Mouse (Mus musculus): ENCODE measurements around the gene Copz1. TPM values are rescaled to one million over a fixed set of nuclear protein-coding genes. Genes with fewer than 3 reads are reported as not detected.

Gene Copz1
- polyA plus RNA-seq, 1 experiment from 2014 or later: 334 TPM

DNA sequence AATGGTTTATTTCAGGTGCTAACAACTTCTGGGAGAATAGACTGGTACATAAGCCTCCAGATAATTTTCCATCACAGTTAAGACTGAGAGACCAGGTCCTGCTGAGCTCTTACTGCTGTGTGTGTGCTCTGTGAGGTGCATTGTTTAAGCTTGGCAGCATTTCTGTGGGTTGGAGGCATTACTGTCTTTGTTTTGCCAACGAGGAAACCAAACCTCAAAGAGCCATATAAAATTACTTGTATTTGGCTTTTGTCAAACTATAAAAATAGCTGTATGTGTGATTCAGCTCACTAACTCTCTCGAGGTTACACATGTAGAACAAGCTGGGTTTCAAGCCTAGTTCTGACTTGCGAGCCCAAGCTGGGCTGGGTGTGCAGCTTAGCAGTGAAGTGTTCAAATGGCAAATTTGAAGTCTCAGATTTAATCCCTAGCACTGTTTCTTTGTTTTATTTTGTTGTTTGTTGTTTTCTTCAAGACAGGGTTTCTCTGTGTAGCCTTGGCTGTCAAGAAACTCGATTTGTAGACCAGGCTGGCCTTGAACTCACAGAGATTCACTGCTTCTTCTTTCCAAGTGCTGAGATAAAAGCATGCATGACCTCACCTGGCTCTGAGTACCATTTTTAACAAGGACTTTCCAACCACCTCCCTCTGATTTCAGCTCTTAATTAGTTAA lies 20.3 kb downstream of the Copz1 start:
- Histone ChIP-seq H3K9ac (ENCODE audit: low read length) (no peak overlapping the region), H3K4me3 (ENCODE audit: low read depth, low read length) (no peak overlapping the region), H3K36me3 (ENCODE audit: control insufficient read depth, insufficient read depth, low read length) (peaks cover 13% of the 10 kb centered on the region; the same call in 1 of the 2 replicates), H3K4me1 (ENCODE audit: control insufficient read depth, insufficient read depth, low read length) (peaks cover 59% of the 10 kb centered on the region), H3K27me3 (ENCODE audit: control insufficient read depth, insufficient read depth, low read length) (no peaks in the 10 kb centered on the region), H3K9me3 (ENCODE audit: control insufficient read depth, low read length) (no peaks in the 10 kb centered on the region), H3K27ac (replicated peaks; ENCODE audit: low read depth, low read length) (no peak overlapping the region), H3K4me2 (ENCODE audit: low read depth, severe bottlenecking) (no peak overlapping the region)
- ATAC-seq (ENCODE audit: insufficient number of reproducible peaks, low FRiP score, low TSS enrichment, low read depth) (no peak), DNase-seq (ENCODE audit: low spot score) (no peak)
- 92% methylated on average over 4 of the region's 4 CpGs for WGBS

DNA sequence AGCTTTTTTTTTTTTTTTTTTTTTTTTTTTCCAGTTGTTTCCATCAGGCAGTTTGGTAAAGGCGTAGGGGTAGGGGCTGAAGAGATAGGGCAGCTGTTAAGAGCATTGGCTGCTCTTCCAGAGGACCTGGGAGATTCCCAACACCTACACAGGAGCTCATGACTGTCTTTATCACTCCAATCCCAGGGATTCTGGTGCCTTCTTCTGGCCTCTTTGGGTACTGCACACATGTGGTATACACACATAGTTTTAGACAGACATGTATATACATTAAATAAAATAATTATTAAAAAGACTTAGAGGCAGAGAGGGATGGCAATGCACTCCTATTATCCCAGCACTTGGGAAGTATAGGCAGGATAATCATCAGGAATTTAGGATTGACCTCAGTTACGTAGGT lies 20.9 kb downstream of the Copz1 start:
- WGBS: 97% methylated on average over 2 of the region's 2 CpGs
- Histone ChIP-seq H3K4me3 (ENCODE audit: low read depth, low read length) (no peak overlapping the region), H3K9ac (ENCODE audit: low read length) (no peak overlapping the region), H3K27me3 (ENCODE audit: control insufficient read depth, insufficient read depth, low read length) (no peaks in the 10 kb centered on the region), H3K27ac (replicated peaks; ENCODE audit: low read depth, low read length) (no peak overlapping the region), H3K9me3 (ENCODE audit: control insufficient read depth, low read length) (no peaks in the 10 kb centered on the region), H3K4me2 (ENCODE audit: low read depth, severe bottlenecking) (no peak overlapping the region), H3K4me1 (ENCODE audit: control insufficient read depth, insufficient read depth, low read length) (peaks cover 60% of the 10 kb centered on the region), H3K36me3 (ENCODE audit: control insufficient read depth, insufficient read depth, low read length) (peaks cover 13% of the 10 kb centered on the region; the same call in 1 of the 2 replicates)
- ATAC-seq (ENCODE audit: insufficient number of reproducible peaks, low FRiP score, low TSS enrichment, low read depth) (no peak), DNase-seq (ENCODE audit: low spot score) (no peak)

GRCm38 (mm10) chr15:103294649-103295048 lies 22.1 kb downstream of the Copz1 start:
- H3K9ac ChIP-seq (ENCODE audit: low read length): no peak overlapping the region
- H3K27ac ChIP-seq (replicated peaks; ENCODE audit: low read depth, low read length): peak overlapping the region; percentile 23; the same call in 1 of the 2 replicates
- H3K4me1 ChIP-seq (ENCODE audit: control insufficient read depth, insufficient read depth, low read length): peaks cover 60% of the 10 kb centered on the region
- no peak overlapping the region for H3K4me3 ChIP-seq (ENCODE audit: low read depth, low read length)
- ATAC-seq (ENCODE audit: insufficient number of reproducible peaks, low FRiP score, low TSS enrichment, low read depth) (no peak), DNase-seq (ENCODE audit: low spot score) (no peak)
- no peaks in the 10 kb centered on the region for H3K27me3 ChIP-seq (ENCODE audit: control insufficient read depth, insufficient read depth, low read length)
- peaks cover 13% of the 10 kb centered on the region; the same call in 1 of the 2 replicates for H3K36me3 ChIP-seq (ENCODE audit: control insufficient read depth, insufficient read depth, low read length)
- 46% methylated on average over 2 of the region's 2 CpGs for WGBS
- no peaks in the 10 kb centered on the region for H3K9me3 ChIP-seq (ENCODE audit: control insufficient read depth, low read length)
- no peak overlapping the region for H3K4me2 ChIP-seq (ENCODE audit: low read depth, severe bottlenecking)

GRCm38 (mm10) chr15:103295851-103296250 lies 23.3 kb downstream of the Copz1 start:
- peaks cover 11% of the 10 kb centered on the region; the same call in 1 of the 2 replicates for H3K36me3 ChIP-seq (ENCODE audit: control insufficient read depth, insufficient read depth, low read length)
- no peak overlapping the region for H3K4me2 ChIP-seq (ENCODE audit: low read depth, severe bottlenecking)
- peak; percentile 82 for DNase-seq (ENCODE audit: low spot score)
- no peaks in the 10 kb centered on the region for H3K9me3 ChIP-seq (ENCODE audit: control insufficient read depth, low read length)
- under 1% methylated on average over 5 of the region's 5 CpGs for WGBS
- peaks cover 65% of the 10 kb centered on the region for H3K4me1 ChIP-seq (ENCODE audit: control insufficient read depth, insufficient read depth, low read length)
- peak overlapping the region; percentile 94 for H3K27ac ChIP-seq (replicated peaks; ENCODE audit: low read depth, low read length)
- no peak overlapping the region for H3K4me3 ChIP-seq (ENCODE audit: low read depth, low read length)
- peak; percentile 84 for ATAC-seq (ENCODE audit: insufficient number of reproducible peaks, low FRiP score, low TSS enrichment, low read depth)
- peak overlapping the region; percentile 51; the same call in 1 of the 2 replicates for H3K9ac ChIP-seq (ENCODE audit: low read length)
- H3K27me3 ChIP-seq (ENCODE audit: control insufficient read depth, insufficient read depth, low read length): no peaks in the 10 kb centered on the region

DNA sequence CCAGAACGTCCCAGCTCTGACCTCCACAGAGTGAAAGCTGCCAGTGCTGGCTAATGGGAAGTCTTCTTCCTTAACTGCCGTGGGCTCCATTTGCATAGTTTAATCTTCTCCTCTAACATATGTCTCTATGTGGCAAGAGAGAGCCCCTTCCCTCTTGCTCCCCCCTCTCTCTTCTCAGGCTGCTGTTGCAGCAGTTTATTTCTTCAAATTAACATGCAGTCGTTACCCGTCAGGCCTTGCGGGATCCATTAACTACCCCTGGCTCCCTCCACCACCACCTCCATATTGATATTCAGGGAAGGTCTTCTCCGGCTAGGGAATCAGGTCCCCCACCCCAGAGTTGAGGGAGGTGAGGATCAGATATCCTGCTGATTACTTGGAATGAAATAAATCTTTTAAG lies 24.8 kb downstream of the Copz1 start:
- peaks cover 5% of the 10 kb centered on the region; the same call in 1 of the 2 replicates for H3K36me3 ChIP-seq (ENCODE audit: control insufficient read depth, insufficient read depth, low read length)
- no peaks in the 10 kb centered on the region for H3K9me3 ChIP-seq (ENCODE audit: control insufficient read depth, low read length)
- ATAC-seq (ENCODE audit: insufficient number of reproducible peaks, low FRiP score, low TSS enrichment, low read depth) (no peak), DNase-seq (ENCODE audit: low spot score) (no peak)
- H3K27ac ChIP-seq (replicated peaks; ENCODE audit: low read depth, low read length): peak overlapping the region; percentile 94; the same call in 1 of the 2 replicates
- no peaks in the 10 kb centered on the region for H3K27me3 ChIP-seq (ENCODE audit: control insufficient read depth, insufficient read depth, low read length)
- H3K4me1 ChIP-seq (ENCODE audit: control insufficient read depth, insufficient read depth, low read length): peaks cover 73% of the 10 kb centered on the region
- H3K9ac ChIP-seq (ENCODE audit: low read length): no peak overlapping the region
- no peak overlapping the region for H3K4me2 ChIP-seq (ENCODE audit: low read depth, severe bottlenecking)
- 49% methylated on average over 6 of the region's 6 CpGs for WGBS
- no peak overlapping the region for H3K4me3 ChIP-seq (ENCODE audit: low read depth, low read length)

- DNase-seq (ENCODE audit: low spot score) (no peak), ATAC-seq (ENCODE audit: insufficient number of reproducible peaks, low FRiP score, low TSS enrichment, low read depth) (no peak)
- peaks cover 4% of the 10 kb centered on the region; the same call in 1 of the 2 replicates for H3K36me3 ChIP-seq (ENCODE audit: control insufficient read depth, insufficient read depth, low read length)
- H3K27ac ChIP-seq (replicated peaks; ENCODE audit: low read depth, low read length): peak overlapping the region; percentile 98; the same call in 1 of the 2 replicates
- H3K9me3 ChIP-seq (ENCODE audit: control insufficient read depth, low read length): no peaks in the 10 kb centered on the region
- no peak overlapping the region for H3K4me2 ChIP-seq (ENCODE audit: low read depth, severe bottlenecking)
- WGBS: 55% methylated on average over 3 of the region's 3 CpGs
- H3K4me3 ChIP-seq (ENCODE audit: low read depth, low read length): no peak overlapping the region
- H3K9ac ChIP-seq (ENCODE audit: low read length): no peak overlapping the region
- H3K27me3 ChIP-seq (ENCODE audit: control insufficient read depth, insufficient read depth, low read length): no peaks in the 10 kb centered on the region
- peaks cover 81% of the 10 kb centered on the region for H3K4me1 ChIP-seq (ENCODE audit: control insufficient read depth, insufficient read depth, low read length)
Measured at GRCm38 (mm10) chr15:103298026-103298425, 25.5 kb downstream of the Copz1 start.

DNA sequence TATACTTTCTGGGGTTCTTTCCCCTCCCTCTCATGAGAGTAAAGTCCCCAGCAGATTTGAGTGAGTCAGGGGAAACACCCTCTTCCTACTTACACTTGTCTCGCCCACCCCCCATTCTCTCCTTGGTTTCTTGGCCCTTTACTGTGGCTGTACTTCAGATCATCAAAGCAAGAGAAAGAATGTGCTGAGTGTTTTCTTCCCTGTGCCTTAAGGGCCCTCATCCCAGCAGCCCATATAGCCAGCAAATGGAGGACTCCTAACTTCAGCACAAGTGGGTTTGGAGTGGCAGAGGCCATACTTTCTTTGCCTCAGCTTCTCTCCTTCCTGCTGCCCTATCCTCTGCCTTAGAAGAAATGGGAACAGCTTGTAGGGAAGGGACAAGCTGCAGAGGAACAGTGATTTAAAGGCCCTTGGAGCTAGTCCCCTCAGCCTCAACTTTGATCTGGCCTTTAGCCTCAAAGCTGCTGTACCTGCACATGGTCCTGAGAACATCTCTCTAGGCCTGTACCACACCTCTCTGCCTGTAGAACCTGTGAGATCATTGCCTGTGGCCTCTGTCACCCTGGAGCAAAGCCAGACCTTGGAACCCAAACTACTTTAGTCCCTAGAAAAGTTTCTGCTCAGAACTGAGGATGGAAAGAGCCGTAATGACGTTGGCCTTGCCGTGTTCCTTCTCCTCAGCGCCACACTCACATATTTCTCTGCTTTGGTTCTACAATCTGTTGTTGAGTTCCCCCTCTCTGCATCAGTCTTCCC lies 26.5 kb downstream of the Copz1 start:
- ATAC-seq (ENCODE audit: insufficient number of reproducible peaks, low FRiP score, low TSS enrichment, low read depth): no peak
- no peaks in the 10 kb centered on the region for H3K9me3 ChIP-seq (ENCODE audit: control insufficient read depth, low read length)
- peak overlapping the region; percentile 98 for H3K27ac ChIP-seq (replicated peaks; ENCODE audit: low read depth, low read length)
- DNase-seq (ENCODE audit: low spot score): no peak
- no peak overlapping the region for H3K4me3 ChIP-seq (ENCODE audit: low read depth, low read length)
- 55% methylated on average over 5 of the region's 5 CpGs for WGBS
- no peaks in the 10 kb centered on the region for H3K27me3 ChIP-seq (ENCODE audit: control insufficient read depth, insufficient read depth, low read length)
- no peaks in the 10 kb centered on the region for H3K36me3 ChIP-seq (ENCODE audit: control insufficient read depth, insufficient read depth, low read length)
- H3K9ac ChIP-seq (ENCODE audit: low read length): peak overlapping the region; percentile 14; the same call in 1 of the 2 replicates
- H3K4me1 ChIP-seq (ENCODE audit: control insufficient read depth, insufficient read depth, low read length): peaks cover 91% of the 10 kb centered on the region
- no peak overlapping the region for H3K4me2 ChIP-seq (ENCODE audit: low read depth, severe bottlenecking)

GRCm38 (mm10) chr15:103299644-103300043 lies 27.1 kb downstream of the Copz1 start:
- Histone ChIP-seq H3K9ac (ENCODE audit: low read length) (peak overlapping the region; percentile 36), H3K4me3 (ENCODE audit: low read depth, low read length) (0 out of 2 replicates have a peak overlapping the region, but pooled peaks have one; percentile 12), H3K4me1 (ENCODE audit: control insufficient read depth, insufficient read depth, low read length) (peaks cover 95% of the 10 kb centered on the region), H3K27me3 (ENCODE audit: control insufficient read depth, insufficient read depth, low read length) (no peaks in the 10 kb centered on the region), H3K27ac (replicated peaks; ENCODE audit: low read depth, low read length) (peak overlapping the region; percentile 98), H3K9me3 (ENCODE audit: control insufficient read depth, low read length) (no peaks in the 10 kb centered on the region), H3K4me2 (ENCODE audit: low read depth, severe bottlenecking) (peak overlapping the region; percentile 41), H3K36me3 (ENCODE audit: control insufficient read depth, insufficient read depth, low read length) (no peaks in the 10 kb centered on the region)
- DNase-seq (ENCODE audit: low spot score) (no peak), ATAC-seq (ENCODE audit: insufficient number of reproducible peaks, low FRiP score, low TSS enrichment, low read depth) (no peak)
- WGBS: 23% methylated on average over 8 of the region's 8 CpGs
